Mouse (Mus musculus): ENCODE data around the gene Btf3. TPM values are rescaled to one million over a fixed set of nuclear protein-coding genes. Genes with fewer than 3 reads are reported as not detected.

Gene Btf3
- 481 and 531 TPM in 2 replicates for polyA plus RNA-seq (2015; fragmentation: Nextera tagmentation; extraction: Ambion mirVana)

GRCm38 (mm10) chr13:98316480-98317245, at the start of gene Btf3:
Btf3 (minus strand) TSS chr13:98317006.
- Histone ChIP-seq H3K36me3 (peaks cover 18% of the 10 kb centered on the region), H3K9ac (replicated peaks) (peak within 1 kb of the TSS; percentile 75), H3K9me3 (replicated peaks) (no peaks in the 10 kb centered on the region), H3K27me3 (replicated peaks) (no peaks in the 10 kb centered on the region), H3K27ac (replicated peaks) (peak within 1 kb of the TSS; percentile 88), H3K4me3 (replicated peaks) (peak within 1 kb of the TSS; percentile 69), H3K4me2 (peak within 1 kb of the TSS; percentile 81), H3K4me1 (peaks cover 25% of the 10 kb centered on the region)
- peak; percentile 94 for ATAC-seq (ENCODE audit: low FRiP score)
- WGBS = under 1% methylated on average over 84 of the region's 90 CpGs

GRCm38 (mm10) chr13:98365766-98366421, 49.1 kb upstream of the Btf3 start:
- no peaks in the 10 kb centered on the region for H3K9me3 ChIP-seq (replicated peaks)
- H3K4me2 ChIP-seq = peak overlapping the region; percentile 44
- peaks cover 84% of the 10 kb centered on the region for H3K27me3 ChIP-seq (replicated peaks)
- H3K4me1 ChIP-seq = peaks cover 10% of the 10 kb centered on the region; the same call in 1 of the 2 replicates
- no peak overlapping the region for H3K9ac ChIP-seq (replicated peaks)
- under 1% methylated on average over 52 of the region's 52 CpGs for WGBS
- peak overlapping the region; percentile 11; the same call in 1 of the 2 replicates for H3K4me3 ChIP-seq (replicated peaks)
- H3K27ac ChIP-seq (replicated peaks) = no peak overlapping the region
- no peaks in the 10 kb centered on the region for H3K36me3 ChIP-seq
- 0 out of 2 replicates have a peak, but pooled peaks have one; percentile 35 for ATAC-seq (ENCODE audit: low FRiP score)

GRCm38 (mm10) chr13:98365081-98365480, 48.3 kb upstream of the Btf3 start:
- Histone ChIP-seq H3K4me2 (no peak overlapping the region), H3K4me3 (replicated peaks) (no peak overlapping the region), H3K9me3 (replicated peaks) (no peaks in the 10 kb centered on the region), H3K27me3 (replicated peaks) (peaks cover 87% of the 10 kb centered on the region), H3K4me1 (peaks cover 10% of the 10 kb centered on the region; the same call in 1 of the 2 replicates), H3K9ac (replicated peaks) (no peak overlapping the region), H3K36me3 (no peaks in the 10 kb centered on the region), H3K27ac (replicated peaks) (no peak overlapping the region)
- no peak for ATAC-seq (ENCODE audit: low FRiP score)
- WGBS = 2% methylated on average over 8 of the region's 8 CpGs

GRCm38 (mm10) chr13:98363046-98363445, 46.2 kb upstream of the Btf3 start:
- Histone ChIP-seq H3K9me3 (replicated peaks) (no peaks in the 10 kb centered on the region), H3K27ac (replicated peaks) (no peak overlapping the region), H3K9ac (replicated peaks) (no peak overlapping the region), H3K4me2 (no peak overlapping the region), H3K4me3 (replicated peaks) (no peak overlapping the region), H3K27me3 (replicated peaks) (peaks cover 85% of the 10 kb centered on the region), H3K36me3 (no peaks in the 10 kb centered on the region), H3K4me1 (peaks cover 10% of the 10 kb centered on the region; the same call in 1 of the 2 replicates)
- 9% methylated on average over 4 of the region's 4 CpGs for WGBS
- ATAC-seq (ENCODE audit: low FRiP score) = no peak

- no peak for ATAC-seq (ENCODE audit: low FRiP score)
- H3K27ac ChIP-seq (replicated peaks) = no peak overlapping the region
- H3K9me3 ChIP-seq (replicated peaks) = no peaks in the 10 kb centered on the region
- H3K36me3 ChIP-seq = no peaks in the 10 kb centered on the region
- H3K27me3 ChIP-seq (replicated peaks) = peaks cover 77% of the 10 kb centered on the region
- H3K4me2 ChIP-seq = no peak overlapping the region
- H3K4me1 ChIP-seq = peaks cover 6% of the 10 kb centered on the region; the same call in 1 of the 2 replicates
- no peak overlapping the region for H3K4me3 ChIP-seq (replicated peaks)
- WGBS = 7% methylated on average over 5 of the region's 5 CpGs
- no peak overlapping the region for H3K9ac ChIP-seq (replicated peaks)
These were observed 44.4 kb upstream of the Btf3 start for GRCm38 (mm10) chr13:98361161-98361560.

- H3K9me3 ChIP-seq (replicated peaks) = no peaks in the 10 kb centered on the region
- peaks cover 5% of the 10 kb centered on the region for H3K4me1 ChIP-seq
- no peak overlapping the region for H3K27ac ChIP-seq (replicated peaks)
- no peak for ATAC-seq (ENCODE audit: low FRiP score)
- H3K36me3 ChIP-seq = no peaks in the 10 kb centered on the region
- peaks cover 71% of the 10 kb centered on the region for H3K27me3 ChIP-seq (replicated peaks)
- WGBS = 4% methylated on average over 6 of the region's 6 CpGs
- H3K4me3 ChIP-seq (replicated peaks) = no peak overlapping the region
- no peak overlapping the region for H3K4me2 ChIP-seq
- H3K9ac ChIP-seq (replicated peaks) = no peak overlapping the region
These were observed 43.6 kb upstream of the Btf3 start for GRCm38 (mm10) chr13:98360391-98360790.

GRCm38 (mm10) chr13:98359337-98359736, 42.5 kb upstream of the Btf3 start:
- 3% methylated on average over 6 of the region's 8 CpGs for WGBS
- Histone ChIP-seq H3K4me1 (peaks cover 15% of the 10 kb centered on the region), H3K27ac (replicated peaks) (no peak overlapping the region), H3K9ac (replicated peaks) (no peak overlapping the region), H3K4me2 (no peak overlapping the region), H3K4me3 (replicated peaks) (no peak overlapping the region), H3K36me3 (no peaks in the 10 kb centered on the region), H3K27me3 (replicated peaks) (peaks cover 68% of the 10 kb centered on the region), H3K9me3 (replicated peaks) (no peaks in the 10 kb centered on the region)
- ATAC-seq (ENCODE audit: low FRiP score) = no peak

GRCm38 (mm10) chr13:98358424-98359181, 41.8 kb upstream of the Btf3 start:
- H3K27me3 ChIP-seq (replicated peaks) = peaks cover 72% of the 10 kb centered on the region
- H3K9ac ChIP-seq (replicated peaks) = no peak overlapping the region
- 2% methylated on average over 23 of the region's 23 CpGs for WGBS
- no peak overlapping the region for H3K27ac ChIP-seq (replicated peaks)
- no peaks in the 10 kb centered on the region for H3K9me3 ChIP-seq (replicated peaks)
- no peak overlapping the region for H3K4me2 ChIP-seq
- H3K36me3 ChIP-seq = no peaks in the 10 kb centered on the region
- 0 out of 2 replicates have a peak overlapping the region, but pooled peaks have one; percentile 1 for H3K4me3 ChIP-seq (replicated peaks)
- peaks cover 23% of the 10 kb centered on the region for H3K4me1 ChIP-seq
- no peak for ATAC-seq (ENCODE audit: low FRiP score)

GRCm38 (mm10) chr13:98357433-98358423, 40.9 kb upstream of the Btf3 start:
- Histone ChIP-seq H3K9me3 (replicated peaks) (no peaks in the 10 kb centered on the region), H3K27me3 (replicated peaks) (peaks cover 71% of the 10 kb centered on the region), H3K4me1 (peaks cover 24% of the 10 kb centered on the region), H3K36me3 (no peaks in the 10 kb centered on the region), H3K4me3 (replicated peaks) (0 out of 2 replicates have a peak overlapping the region, but pooled peaks have one; percentile 1), H3K4me2 (no peak overlapping the region), H3K27ac (replicated peaks) (no peak overlapping the region), H3K9ac (replicated peaks) (no peak overlapping the region)
- no peak for ATAC-seq (ENCODE audit: low FRiP score)
- WGBS = 2% methylated on average over 18 of the region's 18 CpGs

GRCm38 (mm10) chr13:98356973-98357425, 40.2 kb upstream of the Btf3 start:
- no peak overlapping the region for H3K27ac ChIP-seq (replicated peaks)
- H3K4me3 ChIP-seq (replicated peaks) = no peak overlapping the region
- H3K9me3 ChIP-seq (replicated peaks) = no peaks in the 10 kb centered on the region
- 6% methylated on average over 6 of the region's 6 CpGs for WGBS
- no peak overlapping the region for H3K4me2 ChIP-seq
- peaks cover 24% of the 10 kb centered on the region for H3K4me1 ChIP-seq
- H3K27me3 ChIP-seq (replicated peaks) = peaks cover 71% of the 10 kb centered on the region
- no peaks in the 10 kb centered on the region for H3K36me3 ChIP-seq
- no peak overlapping the region for H3K9ac ChIP-seq (replicated peaks)
- ATAC-seq (ENCODE audit: low FRiP score) = no peak
